Mouse (Mus musculus): ENCODE data around the gene Atrn.

DNA sequence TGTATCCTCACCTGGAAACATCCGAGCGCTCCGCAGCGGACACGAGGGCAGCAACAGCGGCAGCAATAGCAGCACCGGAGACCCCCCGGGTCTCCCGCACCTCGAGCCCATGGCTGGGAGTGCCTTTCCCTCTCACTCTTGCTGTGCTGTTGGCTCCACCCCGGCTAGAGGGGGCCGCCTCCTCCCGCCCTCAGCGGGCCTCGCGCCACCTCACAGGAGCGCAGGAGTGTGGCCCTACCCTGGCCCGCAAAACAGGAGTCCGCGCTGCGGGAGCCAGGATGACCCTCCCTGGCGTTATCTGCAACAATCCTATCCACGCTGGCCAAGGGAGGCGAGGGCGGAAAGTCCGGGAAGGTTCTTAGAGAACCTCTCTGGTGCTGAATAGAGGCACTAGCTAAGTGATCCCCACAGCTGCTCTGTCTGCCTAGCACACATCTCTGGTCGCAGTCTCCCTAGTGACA, 157.1 kb downstream of the Atrn start, which contains the start of gene Adam33:
- TF ChIP-seq CTCF (IDR thresholded peaks at IDR 0.05; ENCODE audit: borderline replicate concordance, insufficient read depth, low read depth, low read length): no peak
- TF ChIP-seq POLR2A (IDR thresholded peaks at IDR 0.05; ENCODE audit: borderline replicate concordance, insufficient read depth, low read length): no peak
